Mouse (Mus musculus) layer of hippocampus, adult 9-10 months (tissue): Measurements from ENCODE around the gene Npm1.

ENCODE experiments used
- DNase-seq: peaks from one replicate; pipeline ENCODE4 v3.0.0; 2022; ENCODE audit warnings: low spot score

The Npm1 gene

GRCm38 (mm10) chr11:33180701-33181116, 17.7 kb upstream of the Npm1 start:
- DNase-seq, result no peak

GRCm38 (mm10) chr11:33179802-33180201, 16.8 kb upstream of the Npm1 start:
- DNase-seq, result no peak

- DNase-seq, result no peak
These were observed 13.7 kb upstream of the Npm1 start for GRCm38 (mm10) chr11:33176525-33177245.

- no peak for DNase-seq
These were observed 12.8 kb upstream of the Npm1 start for GRCm38 (mm10) chr11:33175768-33176167.

GRCm38 (mm10) chr11:33170489-33170888, 7.5 kb upstream of the Npm1 start:
- DNase-seq, result no peak

GRCm38 (mm10) chr11:33162211-33162997, 602 bp downstream of the Npm1 start:
- no peak for DNase-seq

GRCm38 (mm10) chr11:33159741-33160140, 3.3 kb downstream of the Npm1 start:
- no peak for DNase-seq

- no peak for DNase-seq
These were observed 5.4 kb downstream of the Npm1 start for GRCm38 (mm10) chr11:33157453-33158196.

GRCm38 (mm10) chr11:33156436-33157015, 6.5 kb downstream of the Npm1 start:
- no peak for DNase-seq

GRCm38 (mm10) chr11:33154459-33154858, 8.5 kb downstream of the Npm1 start:
- DNase-seq, result no peak

- no peak for DNase-seq
These were observed 10.0 kb downstream of the Npm1 start for GRCm38 (mm10) chr11:33152997-33153396.

GRCm38 (mm10) chr11:33151780-33152145, 11.2 kb downstream of the Npm1 start:
- no peak for DNase-seq

- no peak for DNase-seq
These were observed 11.8 kb downstream of the Npm1 start for GRCm38 (mm10) chr11:33151128-33151779.

- no peak for DNase-seq
These were observed 12.6 kb downstream of the Npm1 start for GRCm38 (mm10) chr11:33150364-33150763.

- no peak for DNase-seq
These were observed 13.6 kb downstream of the Npm1 start for GRCm38 (mm10) chr11:33149453-33149852.

- no peak for DNase-seq
These were observed 13.9 kb downstream of the Npm1 start for GRCm38 (mm10) chr11:33149088-33149436.

- DNase-seq, result no peak
These were observed 14.5 kb downstream of the Npm1 start for GRCm38 (mm10) chr11:33148338-33149087.

GRCm38 (mm10) chr11:33147572-33148337, 15.3 kb downstream of the Npm1 start:
- DNase-seq, result no peak

- DNase-seq, result no peak
These were observed 15.8 kb downstream of the Npm1 start, which contains the start of gene Fgf18 for GRCm38 (mm10) chr11:33147171-33147571. Gene Fgf18 (minus strand): TSS chr11:33147400.

GRCm38 (mm10) chr11:33146651-33147131, 16.3 kb downstream of the Npm1 start:
- DNase-seq, result no peak
